Mouse (Mus musculus): ENCODE data around the gene Sgsm1.

DNA sequence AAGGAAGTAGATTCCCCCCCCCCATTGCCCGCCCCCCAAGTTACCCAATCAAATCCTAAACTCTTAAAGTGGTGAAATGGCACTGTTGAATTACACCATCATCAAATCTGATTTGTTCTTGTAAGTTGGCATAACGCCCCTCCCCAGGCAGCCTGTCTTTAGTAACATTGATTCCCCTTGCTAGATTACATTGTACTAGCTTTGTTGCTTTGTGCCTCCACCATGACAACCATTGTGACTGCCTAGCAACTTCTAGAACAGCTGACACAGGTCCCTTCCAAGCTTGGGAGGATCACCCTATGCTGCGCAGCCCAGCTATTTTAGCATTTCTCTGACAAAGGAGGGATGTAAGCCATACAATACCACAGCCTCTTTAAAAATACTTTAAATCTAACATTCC, 41.2 kb upstream of the Sgsm1 start:
- TF ChIP-seq GATA1 (IDR thresholded peaks at IDR 0.05; ENCODE audit: borderline replicate concordance, low read length), result no peak
- TF ChIP-seq FLI1 (IDR thresholded peaks at IDR 0.05; ENCODE audit: low read length), result no peak

All from megakaryocyte, embryonic 14.5 days (primary cell).